Mouse (Mus musculus) limb, embryonic 13.5 days (tissue): ENCODE measurements around the gene Agap2. TPM values are rescaled to one million over a fixed set of nuclear protein-coding genes. Genes with fewer than 3 reads are reported as not detected.

Experiments used
- ATAC-seq: fragments of 200-750 bp; cut with Nextera tagmentation; 2 replicates; pipeline ENCODE4 v1.8.0; 2017; ENCODE audit warnings: low read depth, moderate number of reproducible peaks, moderate TSS enrichment; ENCODE audit not compliant: low FRiP score
- H3K27ac ChIP-seq: fragments of 300-500 bp; sonication (generic); 2 replicates; pipeline ENCODE4 v1.5.1; 2015; ENCODE audit warnings: inconsistent platforms, mild to moderate bottlenecking, moderate library complexity
- H3K27me3 ChIP-seq: fragments of 300-500 bp; sonication (generic); 2 replicates; pipeline ENCODE4 v1.6.1; 2015; ENCODE audit warnings: mild to moderate bottlenecking, inconsistent platforms
- H3K36me3 ChIP-seq: fragments of 300-500 bp; sonication (generic); 2 replicates; pipeline ENCODE4 v1.6.1; 2015; ENCODE audit warnings: inconsistent platforms, mild to moderate bottlenecking, moderate library complexity
- H3K4me1 ChIP-seq: fragments of 300-500 bp; sonication (generic); 2 replicates; pipeline ENCODE4 v1.6.1; 2015; ENCODE audit warnings: inconsistent platforms
- H3K4me2 ChIP-seq: fragments of 300-500 bp; sonication (generic); replicated peaks from 2 replicates; pipeline ENCODE4 v1.6.1; 2015; ENCODE audit warnings: inconsistent platforms, mild to moderate bottlenecking, moderate library complexity
- H3K4me3 ChIP-seq: fragments of 300-500 bp; sonication (generic); 2 replicates; pipeline ENCODE4 v1.5.1; 2015; ENCODE audit warnings: moderate library complexity, mild to moderate bottlenecking, inconsistent platforms
- H3K9ac ChIP-seq: fragments of 300-500 bp; sonication (generic); 2 replicates; pipeline ENCODE4 v1.6.1; 2015; ENCODE audit warnings: mild to moderate bottlenecking, inconsistent platforms
- H3K9me3 ChIP-seq: fragments of 300-500 bp; sonication (generic); 2 replicates; pipeline ENCODE4 v1.6.1; 2016; ENCODE audit warnings: inconsistent platforms
- WGBS: fragments of 180-500 bp; shearing (Covaris S2); methylation state at CpG from one replicate; pipeline ENCODE4 v1.1.7; 2015; 5-methylcytosine and 5-hydroxymethylcytosine counted together
- polyA plus RNA-seq: library from polyadenylated mRNA; unstranded; fragments of >200 nt; fragmentation: Nextera tagmentation; extraction: Ambion mirVana; gene quantifications from 2 replicates; pipeline ENCODE4 v1.2.1, GENCODE M21; 2015

The Agap2 gene
- polyA plus RNA-seq, 1 experiment from 2014 or later = 0.29 TPM

DNA sequence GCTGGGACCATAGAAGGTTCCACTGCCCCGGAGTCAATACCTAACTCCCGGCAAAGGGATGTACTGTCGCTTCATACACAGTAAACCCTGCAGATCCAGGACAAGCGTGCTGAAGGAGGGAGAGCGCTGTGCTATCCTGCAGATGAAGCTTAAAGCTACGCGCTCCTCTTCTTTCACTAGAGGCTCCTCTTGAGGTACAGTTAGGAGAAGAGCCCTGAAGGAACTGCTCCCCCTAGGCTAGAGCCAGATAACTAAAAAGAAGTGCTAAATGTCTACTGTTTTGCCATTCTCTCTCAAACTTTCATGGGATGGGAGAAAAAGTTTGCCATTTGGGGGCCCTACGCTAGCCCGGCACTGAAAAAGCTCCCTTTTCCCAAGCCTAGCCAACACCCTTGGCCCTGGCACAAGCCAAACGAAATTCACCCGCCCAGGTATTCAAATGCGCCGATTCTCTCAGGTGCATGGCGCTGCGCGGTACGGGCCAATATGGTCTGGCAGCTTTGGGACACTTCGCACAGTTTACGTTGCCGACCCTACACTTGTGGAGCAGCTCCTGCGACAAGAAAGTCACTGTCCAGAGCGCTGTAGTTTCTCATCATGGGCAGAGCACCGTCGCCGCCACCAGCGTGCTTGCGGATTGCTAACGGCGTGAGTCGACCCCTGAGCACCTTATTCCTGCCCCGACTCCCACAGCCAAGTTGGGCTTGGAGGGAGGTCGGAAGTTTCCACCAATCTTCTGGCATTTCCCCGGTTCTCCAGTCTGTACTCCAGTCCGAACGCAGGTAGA lies 26.3 kb upstream of the Agap2 start:
- Histone ChIP-seq H3K27ac (no peak overlapping the region), H3K9me3 (no peaks in the 10 kb centered on the region), H3K4me3 (peak overlapping the region; percentile 20), H3K36me3 (peaks cover 31% of the 10 kb centered on the region), H3K4me2 (peak overlapping the region; percentile 47), H3K9ac (peak overlapping the region; percentile 19; the same call in 1 of the 2 replicates), H3K27me3 (peaks cover 68% of the 10 kb centered on the region), H3K4me1 (peaks cover 28% of the 10 kb centered on the region)
- no peak for ATAC-seq
- whole genome bisulfite sequencing = 4% methylated on average over 35 of the region's 35 CpGs

DNA sequence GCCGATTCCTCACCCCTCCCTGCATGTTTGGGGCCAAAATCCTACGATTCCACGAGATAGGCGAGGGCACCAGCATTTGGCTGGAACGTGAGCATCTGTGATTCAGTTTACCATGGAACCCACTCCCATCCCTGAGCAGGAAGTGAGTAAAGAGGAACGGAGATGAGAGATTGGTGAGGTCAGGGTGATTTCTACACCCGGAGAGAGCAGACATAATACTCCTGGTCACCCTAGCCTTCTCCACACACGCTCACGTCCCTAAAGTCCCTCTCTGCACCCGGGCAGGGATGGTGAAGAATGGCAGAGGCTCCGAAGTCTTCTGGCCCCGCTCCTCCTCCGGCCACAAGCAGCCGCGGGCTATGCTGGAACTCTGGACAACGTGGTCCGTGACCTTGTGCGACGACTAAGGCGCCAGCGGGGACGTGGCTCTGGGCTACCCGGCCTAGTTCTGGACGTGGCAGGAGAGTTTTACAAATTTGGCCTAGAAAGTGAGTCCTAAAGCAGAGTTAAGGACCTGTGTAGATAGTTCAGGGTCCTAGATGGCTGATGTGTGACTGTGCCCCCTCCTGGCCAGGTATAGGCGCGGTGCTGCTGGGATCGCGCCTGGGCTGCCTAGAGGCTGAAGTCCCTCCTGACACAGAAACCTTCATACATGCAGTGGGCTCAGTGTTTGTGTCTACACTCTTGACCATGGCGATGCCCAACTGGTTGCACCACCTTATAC lies 25.5 kb upstream of the Agap2 start:
- ATAC-seq = no peak

DNA sequence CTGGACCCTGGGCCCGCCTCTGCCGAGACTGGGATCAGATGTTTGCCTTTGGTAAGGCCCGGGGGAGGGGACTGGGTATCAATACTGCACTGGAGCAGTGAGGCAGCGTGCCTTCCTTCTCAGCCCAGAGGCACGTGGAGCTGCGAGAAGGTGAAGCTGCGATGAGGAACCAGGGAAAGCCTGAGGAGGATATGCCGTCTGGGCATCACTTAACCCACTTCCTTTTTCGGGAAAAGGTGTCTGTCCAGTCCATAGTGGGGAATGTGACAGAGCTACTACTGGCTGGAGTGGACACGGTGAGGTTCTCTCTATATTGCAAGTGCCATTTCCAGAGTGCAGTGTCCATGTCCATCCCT lies 25.0 kb upstream of the Agap2 start:
- Histone ChIP-seq H3K4me1 (peaks cover 28% of the 10 kb centered on the region), H3K9ac (no peak overlapping the region), H3K4me2 (peak overlapping the region; percentile 47; the same call in 1 of the 2 replicates), H3K36me3 (peaks cover 28% of the 10 kb centered on the region), H3K4me3 (peak overlapping the region; percentile 20; the same call in 1 of the 2 replicates), H3K27ac (no peak overlapping the region), H3K9me3 (no peaks in the 10 kb centered on the region), H3K27me3 (peaks cover 73% of the 10 kb centered on the region)
- ATAC-seq = no peak
- WGBS = 18% methylated on average over 10 of the region's 10 CpGs

More for the DNA sequence above, 25.5 kb upstream of the Agap2 start:
- H3K4me2 ChIP-seq = peak overlapping the region; percentile 47
- H3K36me3 ChIP-seq = peaks cover 32% of the 10 kb centered on the region
- no peaks in the 10 kb centered on the region for H3K9me3 ChIP-seq
- peak overlapping the region; percentile 20 for H3K4me3 ChIP-seq
- H3K9ac ChIP-seq = peak overlapping the region; percentile 19; the same call in 1 of the 2 replicates
- 2% methylated on average over 29 of the region's 29 CpGs for WGBS
- H3K27ac ChIP-seq = no peak overlapping the region
- peaks cover 73% of the 10 kb centered on the region for H3K27me3 ChIP-seq
- H3K4me1 ChIP-seq = peaks cover 28% of the 10 kb centered on the region

DNA sequence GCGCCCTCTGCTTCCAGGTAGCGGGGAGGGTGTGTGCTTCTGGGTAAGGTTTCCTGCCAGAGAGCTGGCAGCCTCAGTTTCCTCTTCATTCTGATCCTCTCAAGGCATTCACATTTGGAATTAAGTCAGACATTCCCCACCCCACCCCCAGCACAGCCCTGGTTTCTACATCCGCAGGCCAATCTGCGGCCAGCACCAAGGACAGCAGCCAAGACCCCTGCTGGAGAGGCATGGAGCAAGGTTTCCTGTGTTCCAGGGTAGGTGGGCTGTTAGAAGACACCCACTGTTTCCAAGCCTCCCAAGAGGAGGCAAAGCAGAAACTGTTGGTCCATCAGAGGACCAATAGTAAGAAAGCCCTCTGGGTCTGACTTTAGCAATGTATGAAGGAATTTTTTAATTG lies 20.4 kb upstream of the Agap2 start:
- Histone ChIP-seq H3K36me3 (peaks cover 39% of the 10 kb centered on the region), H3K4me2 (no peak overlapping the region), H3K4me3 (no peak overlapping the region), H3K27ac (no peak overlapping the region), H3K9me3 (no peaks in the 10 kb centered on the region), H3K9ac (no peak overlapping the region), H3K4me1 (peaks cover 28% of the 10 kb centered on the region), H3K27me3 (peaks cover 50% of the 10 kb centered on the region)
- ATAC-seq = no peak
- WGBS = 66% methylated on average over 4 of the region's 4 CpGs

DNA sequence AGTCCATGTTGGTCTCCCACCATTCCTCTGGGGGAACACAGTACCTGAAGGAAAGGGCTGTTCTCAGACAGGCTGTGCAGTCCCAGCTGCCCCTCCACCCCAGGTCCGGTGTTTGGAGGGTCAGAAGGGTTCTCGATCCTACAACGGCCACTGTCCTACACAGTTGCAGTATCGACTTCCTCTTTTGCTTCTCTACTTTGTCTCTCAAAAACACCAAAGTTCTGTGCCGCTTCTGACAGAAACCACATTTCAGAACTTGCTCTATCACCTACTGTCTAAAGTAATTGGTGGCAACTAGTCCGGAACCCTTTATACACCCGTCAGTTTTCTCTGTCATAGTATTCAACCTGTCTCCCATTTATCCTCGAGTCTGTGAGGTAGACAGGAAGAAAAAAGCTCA lies 19.7 kb upstream of the Agap2 start:
- Histone ChIP-seq H3K9ac (no peak overlapping the region), H3K36me3 (peaks cover 39% of the 10 kb centered on the region), H3K27ac (no peak overlapping the region), H3K9me3 (no peaks in the 10 kb centered on the region), H3K4me1 (peaks cover 23% of the 10 kb centered on the region), H3K4me2 (no peak overlapping the region), H3K27me3 (peaks cover 46% of the 10 kb centered on the region), H3K4me3 (no peak overlapping the region)
- no peak for ATAC-seq
- 82% methylated on average over 8 of the region's 8 CpGs for WGBS

DNA sequence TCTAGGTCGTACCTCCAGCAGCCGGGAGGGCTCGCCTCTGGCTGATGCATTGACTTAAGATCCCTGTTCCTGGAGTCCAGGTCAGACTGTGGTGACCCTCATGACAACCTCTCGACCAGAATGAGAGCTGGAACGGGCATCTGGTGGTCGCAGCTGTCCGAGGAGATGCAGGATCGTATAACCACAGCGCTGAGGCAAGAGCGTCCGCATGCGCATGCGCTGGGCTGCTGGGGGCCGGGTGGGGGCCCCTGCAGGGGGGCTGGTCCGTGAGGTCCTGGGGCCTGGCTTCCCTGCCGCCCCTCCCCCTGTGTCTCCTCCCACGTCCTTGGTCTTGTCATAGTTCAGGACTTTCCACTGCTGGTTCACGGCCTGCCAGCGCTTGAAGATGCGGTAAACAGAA lies 18.6 kb upstream of the Agap2 start:
- no peak overlapping the region for H3K27ac ChIP-seq
- no peaks in the 10 kb centered on the region for H3K9me3 ChIP-seq
- peaks cover 46% of the 10 kb centered on the region for H3K27me3 ChIP-seq
- ATAC-seq = no peak
- H3K4me1 ChIP-seq = peaks cover 18% of the 10 kb centered on the region
- no peak overlapping the region for H3K4me3 ChIP-seq
- H3K9ac ChIP-seq = no peak overlapping the region
- WGBS = 80% methylated on average over 20 of the region's 20 CpGs
- no peak overlapping the region for H3K4me2 ChIP-seq
- H3K36me3 ChIP-seq = peaks cover 39% of the 10 kb centered on the region

DNA sequence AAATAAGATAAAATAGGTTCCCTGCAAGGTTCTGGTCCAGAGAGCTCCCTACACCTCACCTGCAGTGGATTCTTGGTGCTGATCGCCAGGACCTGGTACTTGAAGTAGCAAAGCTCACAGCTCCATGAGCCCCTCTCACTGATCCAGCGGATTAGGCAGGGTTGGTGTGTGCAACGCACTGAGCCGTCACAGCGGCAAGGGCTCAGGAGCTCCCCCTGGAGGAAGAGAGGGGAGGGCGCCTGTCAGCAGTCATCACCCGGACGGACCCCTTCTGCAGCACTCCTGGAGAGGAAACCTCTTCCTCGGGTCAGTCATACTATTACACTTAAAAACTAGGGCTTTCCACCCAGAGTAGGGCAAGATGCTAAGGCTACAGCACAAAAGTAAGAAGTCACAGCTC lies 16.9 kb upstream of the Agap2 start:
- peaks cover 36% of the 10 kb centered on the region for H3K27me3 ChIP-seq

DNA sequence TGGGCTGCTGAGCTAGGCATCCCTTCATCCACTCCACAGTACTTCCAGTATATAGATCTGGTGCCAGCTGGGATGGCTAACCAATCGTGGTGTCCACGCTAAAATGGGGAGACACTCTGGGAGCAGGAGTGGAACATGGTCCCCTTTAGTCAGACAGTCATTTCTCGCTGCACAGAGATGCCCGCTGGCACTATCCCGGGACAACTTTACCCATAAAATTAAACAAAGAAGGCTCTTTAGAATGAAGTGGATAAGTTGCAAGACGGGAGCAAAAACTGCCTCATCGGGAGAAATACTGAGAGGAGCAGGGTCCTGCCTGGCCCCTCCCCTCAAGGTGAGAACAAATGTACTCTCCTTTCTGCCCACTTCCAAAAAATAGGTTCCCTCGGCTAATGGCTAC lies 16.4 kb upstream of the Agap2 start:
- peaks cover 18% of the 10 kb centered on the region for H3K4me1 ChIP-seq
- H3K36me3 ChIP-seq = peaks cover 38% of the 10 kb centered on the region
- no peak overlapping the region for H3K27ac ChIP-seq
- H3K9me3 ChIP-seq = no peaks in the 10 kb centered on the region
- WGBS = 11% methylated on average over 8 of the region's 8 CpGs
- peak overlapping the region; percentile 85 for H3K9ac ChIP-seq
- peak overlapping the region; percentile 94 for H3K4me3 ChIP-seq
- peaks cover 34% of the 10 kb centered on the region for H3K27me3 ChIP-seq
- H3K4me2 ChIP-seq = peak overlapping the region; percentile 93
- ATAC-seq = no peak

More for the DNA sequence above, 16.9 kb upstream of the Agap2 start:
- no peak for ATAC-seq
- Histone ChIP-seq H3K4me1 (peaks cover 18% of the 10 kb centered on the region), H3K27ac (no peak overlapping the region), H3K4me3 (peak overlapping the region; percentile 94), H3K36me3 (peaks cover 39% of the 10 kb centered on the region), H3K9me3 (no peaks in the 10 kb centered on the region), H3K4me2 (peak overlapping the region; percentile 93), H3K9ac (0 out of 2 replicates have a peak overlapping the region, but pooled peaks have one; percentile 85)
- WGBS = 2% methylated on average over 9 of the region's 9 CpGs

DNA sequence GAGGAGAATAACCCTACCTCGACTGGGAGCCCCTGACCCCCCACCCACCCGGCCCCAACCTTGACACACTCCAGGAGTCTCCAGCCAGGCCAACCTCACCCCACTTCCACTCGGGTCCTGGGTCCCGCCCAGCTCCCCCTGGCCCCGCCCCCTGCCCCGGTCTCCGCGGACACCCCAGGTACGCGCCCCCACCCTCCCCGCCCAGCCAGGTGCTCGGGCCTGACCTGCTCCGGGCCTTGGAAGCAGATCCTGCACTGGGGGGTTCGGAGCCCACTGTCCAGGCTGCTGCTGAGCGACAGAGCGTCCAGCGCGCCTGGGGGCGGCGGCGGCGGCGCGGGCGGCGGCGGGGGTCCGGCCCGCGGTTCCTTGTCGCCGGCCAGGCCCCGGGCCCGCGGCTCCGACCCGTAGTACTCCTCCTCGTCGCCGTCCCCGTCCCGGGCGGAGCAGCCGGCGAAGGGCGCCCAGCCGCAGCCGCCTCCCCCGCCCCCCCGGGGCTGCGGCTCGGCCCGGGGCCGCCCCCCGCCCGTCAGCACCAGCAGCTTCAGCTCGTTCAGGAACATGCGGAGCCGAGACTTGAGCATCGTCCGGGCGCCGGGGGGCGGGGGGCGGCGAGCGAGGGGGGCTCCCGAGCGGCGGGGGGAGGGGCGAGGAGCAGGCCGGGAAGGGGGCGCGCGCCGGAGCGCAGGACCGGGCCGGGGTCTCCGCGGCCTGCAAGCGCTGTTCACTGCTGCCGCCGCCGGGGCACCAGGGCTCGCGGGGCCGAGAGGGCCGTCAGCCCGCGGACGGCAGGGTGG lies 15.7 kb upstream of the Agap2 start:
- H3K4me3 ChIP-seq = peak overlapping the region; percentile 94
- ATAC-seq = no peak
- no peaks in the 10 kb centered on the region for H3K9me3 ChIP-seq
- peaks cover 31% of the 10 kb centered on the region for H3K36me3 ChIP-seq
- H3K4me2 ChIP-seq = peak overlapping the region; percentile 93
- under 1% methylated on average over 43 of the region's 92 CpGs for WGBS
- peak overlapping the region; percentile 39; the same call in 1 of the 2 replicates for H3K27ac ChIP-seq
- H3K27me3 ChIP-seq = peaks cover 28% of the 10 kb centered on the region
- H3K9ac ChIP-seq = peak overlapping the region; percentile 85
- peaks cover 18% of the 10 kb centered on the region for H3K4me1 ChIP-seq

DNA sequence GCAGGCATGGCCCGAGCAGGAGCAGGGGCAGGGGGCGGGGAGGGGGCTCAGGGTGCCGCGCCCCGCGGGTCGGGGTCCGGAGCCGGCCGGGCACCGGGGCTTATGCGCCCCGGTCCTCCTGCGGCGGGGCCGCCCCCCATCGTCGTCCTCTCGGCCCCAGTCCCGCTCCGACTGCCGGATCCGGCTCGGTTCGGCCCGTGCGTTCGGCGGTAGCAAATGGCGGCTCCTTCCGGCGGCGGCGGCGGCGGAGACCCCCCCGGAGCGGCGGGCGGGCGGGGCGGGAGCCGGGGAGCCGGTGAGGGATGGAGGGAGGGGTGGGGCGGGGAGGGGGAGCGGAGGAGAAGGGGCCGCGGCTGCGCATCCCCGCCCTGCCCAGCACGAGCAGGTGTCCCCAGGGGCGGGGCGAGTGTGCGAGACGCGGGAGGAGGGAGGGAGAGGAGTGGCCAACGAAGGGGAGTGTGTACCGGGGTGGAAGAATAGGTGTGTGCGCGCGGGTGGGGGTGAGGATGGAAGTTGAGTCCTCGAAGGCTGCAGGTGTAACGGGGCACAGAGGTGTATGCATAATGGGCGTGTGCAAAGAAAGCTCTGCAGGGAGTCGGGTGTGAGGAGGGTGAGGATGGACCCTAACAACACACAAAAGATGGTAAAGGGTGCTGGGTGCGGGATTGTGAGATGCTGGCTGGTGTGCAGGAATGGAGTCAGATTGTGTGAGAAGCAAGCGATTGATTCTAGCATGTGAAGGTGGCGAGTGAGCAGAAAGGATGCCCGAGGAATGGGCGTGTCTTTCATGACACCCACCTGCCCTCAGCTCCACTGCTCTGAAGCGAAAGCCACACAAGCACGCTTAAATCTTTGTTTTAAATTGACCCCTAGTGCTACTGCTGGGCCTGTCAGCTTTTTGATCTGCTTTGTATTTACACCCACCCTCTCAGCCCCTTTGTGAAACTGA lies 14.8 kb upstream of the Agap2 start, which contains the start of gene March9:
Gene March9 (minus strand): TSS at position 217 of the 949 bp plus-strand sequence.
- Histone ChIP-seq H3K27me3 (peaks cover 28% of the 10 kb centered on the region), H3K36me3 (peaks cover 34% of the 10 kb centered on the region), H3K27ac (peak within 1 kb of the TSS; percentile 39; the same call in 1 of the 2 replicates), H3K4me2 (peak within 1 kb of the TSS; percentile 93), H3K9ac (peak within 1 kb of the TSS; percentile 85), H3K9me3 (no peaks in the 10 kb centered on the region), H3K4me1 (peaks cover 26% of the 10 kb centered on the region), H3K4me3 (peak within 1 kb of the TSS; percentile 94)
- ATAC-seq = peak; percentile 5; the same call in 1 of the 2 replicates
- under 1% methylated on average over 36 of the region's 72 CpGs for WGBS

DNA sequence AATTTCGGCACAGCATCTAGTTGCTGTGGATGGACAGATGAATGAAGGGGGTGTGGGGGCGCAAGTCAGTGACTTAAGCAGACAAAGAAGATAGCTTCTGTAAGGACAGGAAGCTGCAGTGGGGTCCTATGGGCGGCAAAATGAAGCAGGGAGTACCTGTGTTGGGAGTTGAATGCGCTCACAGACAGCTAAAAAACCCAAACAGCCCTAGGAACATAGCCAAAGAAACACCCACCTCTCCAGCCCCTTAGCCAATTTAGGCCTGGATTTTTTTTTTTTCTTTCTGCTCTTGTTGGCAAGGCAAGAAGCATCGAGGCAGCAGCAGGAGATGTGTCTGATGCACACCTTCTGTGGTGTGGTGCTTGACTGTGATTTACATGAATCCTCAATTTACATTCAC lies 14.0 kb upstream of the Agap2 start:
- Histone ChIP-seq H3K4me2 (no peak overlapping the region; the same call in 1 of the 2 replicates), H3K36me3 (peaks cover 34% of the 10 kb centered on the region), H3K9me3 (no peaks in the 10 kb centered on the region), H3K27me3 (peaks cover 28% of the 10 kb centered on the region), H3K27ac (no peak overlapping the region), H3K4me3 (no peak overlapping the region), H3K9ac (no peak overlapping the region), H3K4me1 (peaks cover 29% of the 10 kb centered on the region)
- 43% methylated on average over 5 of the region's 5 CpGs for WGBS
- no peak for ATAC-seq
